Mouse (Mus musculus) heart, adult 2 months (tissue): ENCODE data around the gene Dpp10.

Source experiments
- CTCF ChIP-seq: fragments of 200-600 bp; IDR thresholded peaks from 2 replicates; pipeline ENCODE4 v1.8.1; 2022; ENCODE audit warnings: antibody characterized with exemption, mild to moderate bottlenecking, moderate library complexity
- EP300 ChIP-seq: fragments of 200-500 bp; IDR thresholded peaks from 2 replicates; pipeline ENCODE4 v1.6.1; 2011; ENCODE audit warnings: low read depth, low read length, control low read depth; ENCODE audit not compliant: insufficient read depth
- POLR2A ChIP-seq: fragments of 200-500 bp; IDR thresholded peaks from 2 replicates; pipeline ENCODE4 v1.6.1; 2011; ENCODE audit warnings: mild to moderate bottlenecking, low read depth, low read length, control low read depth; ENCODE audit not compliant: insufficient read depth

DNA sequence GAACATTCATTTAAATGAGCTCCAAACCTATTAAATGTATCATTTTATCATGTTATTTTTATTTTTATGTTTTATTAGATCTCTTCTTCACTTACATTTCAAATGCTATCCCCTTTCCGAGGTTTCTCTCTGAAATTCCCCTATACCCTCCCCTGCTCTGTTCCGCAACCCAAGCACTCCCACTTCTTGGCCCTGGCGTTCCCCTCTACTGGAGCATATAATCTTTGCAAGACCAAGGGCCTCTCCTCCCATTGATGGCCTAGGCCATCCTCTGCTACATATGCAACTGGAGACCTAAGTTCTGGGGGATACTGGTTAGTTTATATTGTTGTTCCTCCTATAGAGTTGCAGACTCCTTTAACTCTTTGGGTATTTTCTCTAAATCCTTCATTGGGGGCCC is 283.1 kb downstream of the Dpp10 start:
- TF ChIP-seq EP300 (no peak), POLR2A (no peak), CTCF (no peak)
